Mouse (Mus musculus): ENCODE measurements at regions not wholly inside any gene's neighbourhood (a gene's known extent, or its start where the extent isn't known, plus 50 kb on each side); places are given as distances from the start of the nearest gene placed in this dataset.

DNA sequence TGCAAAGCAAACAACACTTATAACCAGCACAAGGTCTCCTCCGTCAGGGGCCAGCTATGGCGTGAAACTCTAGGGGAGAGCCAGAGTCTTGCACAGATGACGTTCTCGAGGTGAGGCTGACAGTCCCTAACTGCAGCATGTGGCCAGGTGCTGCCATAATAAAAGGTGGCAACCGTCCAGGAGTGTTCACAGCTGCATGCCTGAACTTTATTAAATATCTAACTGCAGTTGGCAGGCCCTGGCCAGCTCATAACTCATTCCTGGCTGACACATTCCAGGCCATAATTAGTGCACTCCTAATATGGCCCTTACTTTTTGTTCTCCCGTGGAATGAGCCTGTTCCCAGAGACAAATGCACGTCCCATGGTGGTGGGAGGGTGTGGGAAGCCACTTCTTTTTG is 169.6 kb downstream of the Gas1 start:
- TF ChIP-seq CTCF (IDR thresholded peaks at IDR 0.05; ENCODE audit: borderline replicate concordance, extremely low read depth, insufficient read depth, insufficient read length), result no peak
- TF ChIP-seq POLR2A (IDR thresholded peaks at IDR 0.05; ENCODE audit: borderline replicate concordance, extremely low read depth, insufficient read depth, insufficient read length, poor library complexity, severe bottlenecking), result no peak
